Mouse (Mus musculus) erythroblast, embryonic 14.5 days (primary cell): ENCODE measurements around the gene Agap1. TPM values are rescaled to one million over a fixed set of nuclear protein-coding genes. Genes with fewer than 3 reads are reported as not detected.

ENCODE experiments used
- H3K27me3 ChIP-seq: 2 replicates; pipeline ENCODE4 v1.6.1; 2012; ENCODE audit warnings: inconsistent platforms; ENCODE audit not compliant: control insufficient read depth
- H3K36me3 ChIP-seq: 2 replicates; pipeline ENCODE4 v1.6.1; 2012; ENCODE audit warnings: mild to moderate bottlenecking, inconsistent platforms; ENCODE audit not compliant: control insufficient read depth
- H3K4me1 ChIP-seq: 2 replicates; pipeline ENCODE4 v1.6.1; 2012; ENCODE audit warnings: inconsistent platforms; ENCODE audit not compliant: control insufficient read depth
- H3K4me3 ChIP-seq: replicated peaks from 2 replicates; pipeline ENCODE3; 2012; ENCODE audit warnings: moderate library complexity, mild to moderate bottlenecking, inconsistent platforms
- H3K9me3 ChIP-seq: 2 replicates; pipeline ENCODE4 v1.6.1; 2012; ENCODE audit warnings: low read length, inconsistent platforms, mixed read lengths; ENCODE audit not compliant: control insufficient read depth
- GATA1 ChIP-seq: IDR thresholded peaks from 2 replicates; pipeline ENCODE4 v1.6.1; 2012; ENCODE audit warnings: low read length, inconsistent platforms, mixed read lengths
- TAL1 ChIP-seq: IDR thresholded peaks from 3 replicates; pipeline ENCODE4 v1.6.1; 2012; ENCODE audit warnings: low read length, inconsistent platforms, mixed read lengths
- polyA plus RNA-seq: library from polyadenylated mRNA; stranded (reverse); fragments of >175 nt; gene quantifications from 2 replicates; pipeline ENCODE4 v1.2.3, GENCODE M21; 2012

Agap1 gene
- polyA plus RNA-seq, 1 experiment, result 0.09 TPM

- H3K4me3 ChIP-seq, result no peak overlapping the region
- H3K4me1 ChIP-seq, result no peaks in the 10 kb centered on the region
- no peaks in the 10 kb centered on the region for H3K27me3 ChIP-seq
- TF ChIP-seq TAL1 (no peak), GATA1 (no peak)
- H3K9me3 ChIP-seq, result no peaks in the 10 kb centered on the region
- H3K36me3 ChIP-seq, result peaks cover 6% of the 10 kb centered on the region
Measured at GRCm38 (mm10) chr1:89884335-89884734, 429.7 kb downstream of the Agap1 start.

- no peaks in the 10 kb centered on the region for H3K4me1 ChIP-seq
- TF ChIP-seq GATA1, result no peak
- no peak for TF ChIP-seq TAL1
- no peaks in the 10 kb centered on the region for H3K9me3 ChIP-seq
- no peak overlapping the region for H3K4me3 ChIP-seq
- H3K36me3 ChIP-seq, result peaks cover 6% of the 10 kb centered on the region
- no peaks in the 10 kb centered on the region for H3K27me3 ChIP-seq
Measured at GRCm38 (mm10) chr1:89885696-89886095, 431.1 kb downstream of the Agap1 start.

- TF ChIP-seq TAL1, result no peak
- TF ChIP-seq GATA1, result no peak
- Histone ChIP-seq H3K4me3 (no peak overlapping the region), H3K4me1 (peaks cover 7% of the 10 kb centered on the region), H3K27me3 (no peaks in the 10 kb centered on the region), H3K9me3 (no peaks in the 10 kb centered on the region), H3K36me3 (peaks cover 6% of the 10 kb centered on the region)
Measured at GRCm38 (mm10) chr1:89891400-89891799, 436.8 kb downstream of the Agap1 start.

GRCm38 (mm10) chr1:89892281-89892680 is 437.7 kb downstream of the Agap1 start:
- peaks cover 7% of the 10 kb centered on the region for H3K4me1 ChIP-seq
- no peaks in the 10 kb centered on the region for H3K27me3 ChIP-seq
- TF ChIP-seq TAL1 (no peak), GATA1 (no peak)
- no peaks in the 10 kb centered on the region for H3K9me3 ChIP-seq
- peaks cover 6% of the 10 kb centered on the region for H3K36me3 ChIP-seq
- no peak overlapping the region for H3K4me3 ChIP-seq

GRCm38 (mm10) chr1:89895801-89896200 is 441.2 kb downstream of the Agap1 start:
- no peaks in the 10 kb centered on the region for H3K9me3 ChIP-seq

GRCm38 (mm10) chr1:89899036-89899435 is 444.4 kb downstream of the Agap1 start:
- TF ChIP-seq TAL1 (no peak), GATA1 (no peak)
- Histone ChIP-seq H3K36me3 (no peaks in the 10 kb centered on the region), H3K4me1 (peaks cover 7% of the 10 kb centered on the region), H3K27me3 (no peaks in the 10 kb centered on the region), H3K4me3 (no peak overlapping the region), H3K9me3 (no peaks in the 10 kb centered on the region)

More at GRCm38 (mm10) chr1:89895801-89896200, 441.2 kb downstream of the Agap1 start:
- no peak overlapping the region for H3K4me3 ChIP-seq
- TF ChIP-seq TAL1 (no peak), GATA1 (no peak)
- no peaks in the 10 kb centered on the region for H3K36me3 ChIP-seq
- H3K4me1 ChIP-seq, result peaks cover 7% of the 10 kb centered on the region
- H3K27me3 ChIP-seq, result no peaks in the 10 kb centered on the region

GRCm38 (mm10) chr1:89899761-89900445 is 445.3 kb downstream of the Agap1 start:
- Histone ChIP-seq H3K27me3 (no peaks in the 10 kb centered on the region), H3K4me3 (no peak overlapping the region), H3K9me3 (no peaks in the 10 kb centered on the region), H3K36me3 (no peaks in the 10 kb centered on the region), H3K4me1 (peaks cover 7% of the 10 kb centered on the region)
- TF ChIP-seq GATA1 (no peak), TAL1 (no peak)

GRCm38 (mm10) chr1:89901381-89901780 is 446.8 kb downstream of the Agap1 start:
- Histone ChIP-seq H3K36me3 (no peaks in the 10 kb centered on the region), H3K27me3 (no peaks in the 10 kb centered on the region), H3K9me3 (peaks cover 3% of the 10 kb centered on the region), H3K4me1 (no peaks in the 10 kb centered on the region), H3K4me3 (no peak overlapping the region)
- TF ChIP-seq GATA1 (no peak), TAL1 (no peak)

- Histone ChIP-seq H3K9me3 (peaks cover 7% of the 10 kb centered on the region), H3K4me1 (no peaks in the 10 kb centered on the region)
Measured at GRCm38 (mm10) chr1:89902236-89902635, 447.6 kb downstream of the Agap1 start.

GRCm38 (mm10) chr1:89902641-89903040 is 448.0 kb downstream of the Agap1 start:
- Histone ChIP-seq H3K4me3 (no peak overlapping the region), H3K4me1 (no peaks in the 10 kb centered on the region), H3K9me3 (peaks cover 9% of the 10 kb centered on the region), H3K36me3 (no peaks in the 10 kb centered on the region), H3K27me3 (no peaks in the 10 kb centered on the region)
- TF ChIP-seq GATA1 (no peak), TAL1 (no peak)

More at GRCm38 (mm10) chr1:89902236-89902635, 447.6 kb downstream of the Agap1 start:
- Histone ChIP-seq H3K36me3 (no peaks in the 10 kb centered on the region), H3K27me3 (no peaks in the 10 kb centered on the region), H3K4me3 (no peak overlapping the region)
- no peak for TF ChIP-seq TAL1
- TF ChIP-seq GATA1, result no peak
